Mouse (Mus musculus): ENCODE results near the gene Olfr530.

- TF ChIP-seq ZMIZ1 (IDR thresholded peaks at IDR 0.05; ENCODE audit: low read depth, low read length) (no peak), USF2 (conservative IDR thresholded peaks at IDR 0.05; ENCODE audit: low read depth, low read length) (no peak), CTCF (conservative IDR thresholded peaks at IDR 0.05 in 1 of 2, IDR thresholded peaks at IDR 0.05 in 1 of 2; ENCODE audit: low read depth in 2 of 2, low read length in 2 of 2) (no peak), TCF12 (IDR thresholded peaks at IDR 0.05; ENCODE audit: low read depth, low read length) (no peak), CHD2 (IDR thresholded peaks at IDR 0.05; ENCODE audit: low read length) (no peak), JUND (conservative IDR thresholded peaks at IDR 0.05; ENCODE audit: low read depth, low read length) (no peak), EP300 (IDR thresholded peaks at IDR 0.05; ENCODE audit: low read length) (no peak), MEF2A (IDR thresholded peaks at IDR 0.05; ENCODE audit: borderline replicate concordance, low read depth, low read length) (no peak), E2F4 (IDR thresholded peaks at IDR 0.05; ENCODE audit: insufficient replicate concordance, low read depth, low read length) (no peak), ZKSCAN1 (IDR thresholded peaks at IDR 0.05; ENCODE audit: borderline replicate concordance, low read depth, low read length) (no peak)
Measured at GRCm38 (mm10) chr7:140329766-140330304, 46.3 kb downstream of the Olfr530 start.
